Mouse (Mus musculus): ENCODE results near the gene Apba1. TPM values are rescaled to one million over a fixed set of nuclear protein-coding genes. Genes with fewer than 3 reads are reported as not detected.

The Apba1 gene
- polyA plus RNA-seq, 1 experiment from 2014 or later = 6.5 TPM

- Histone ChIP-seq H3K9me3 (no peaks in the 10 kb centered on the region), H3K9ac (no peak overlapping the region), H3K27me3 (replicated peaks) (no peaks in the 10 kb centered on the region), H3K27ac (no peak overlapping the region), H3K4me1 (peaks cover 8% of the 10 kb centered on the region), H3K36me3 (no peaks in the 10 kb centered on the region), H3K4me2 (replicated peaks) (no peak overlapping the region), H3K4me3 (no peak overlapping the region)
- no peak for ATAC-seq (ENCODE audit: low FRiP score, low read depth)
Measured at GRCm38 (mm10) chr19:23779130-23779529, 20.4 kb downstream of the Apba1 start.

- Histone ChIP-seq H3K36me3 (no peaks in the 10 kb centered on the region), H3K9me3 (no peaks in the 10 kb centered on the region), H3K4me3 (no peak overlapping the region), H3K27ac (no peak overlapping the region), H3K4me2 (replicated peaks) (no peak overlapping the region), H3K4me1 (peaks cover 8% of the 10 kb centered on the region), H3K9ac (no peak overlapping the region), H3K27me3 (replicated peaks) (no peaks in the 10 kb centered on the region)
- no peak; the same call in 1 of the 2 replicates for ATAC-seq (ENCODE audit: low FRiP score, low read depth)
- 83% methylated on average over 4 of the region's 4 CpGs for WGBS
Measured at GRCm38 (mm10) chr19:23780105-23780504, 21.4 kb downstream of the Apba1 start.

GRCm38 (mm10) chr19:23781968-23782367 is 23.3 kb downstream of the Apba1 start:
- Histone ChIP-seq H3K4me1 (peaks cover 8% of the 10 kb centered on the region), H3K27me3 (replicated peaks) (no peaks in the 10 kb centered on the region), H3K4me2 (replicated peaks) (peak overlapping the region; percentile 36; the same call in 1 of the 2 replicates), H3K4me3 (no peak overlapping the region), H3K36me3 (no peaks in the 10 kb centered on the region), H3K27ac (no peak overlapping the region), H3K9ac (no peak overlapping the region), H3K9me3 (no peaks in the 10 kb centered on the region)
- 8% methylated on average over 9 of the region's 9 CpGs for WGBS
- peak; percentile 60 for ATAC-seq (ENCODE audit: low FRiP score, low read depth)

GRCm38 (mm10) chr19:23788420-23789132 is 29.9 kb downstream of the Apba1 start:
- Histone ChIP-seq H3K27ac (no peak overlapping the region), H3K4me1 (peaks cover 9% of the 10 kb centered on the region), H3K27me3 (replicated peaks) (no peaks in the 10 kb centered on the region), H3K4me2 (replicated peaks) (0 out of 2 replicates have a peak overlapping the region, but pooled peaks have one; percentile 7), H3K4me3 (no peak overlapping the region), H3K9me3 (no peaks in the 10 kb centered on the region), H3K9ac (no peak overlapping the region), H3K36me3 (no peaks in the 10 kb centered on the region)
- peak; percentile 70; the same call in 1 of the 2 replicates for ATAC-seq (ENCODE audit: low FRiP score, low read depth)
- WGBS = 39% methylated on average over 9 of the region's 9 CpGs

- ATAC-seq (ENCODE audit: low FRiP score, low read depth) = no peak
- H3K4me2 ChIP-seq (replicated peaks) = no peak overlapping the region
- no peaks in the 10 kb centered on the region for H3K36me3 ChIP-seq
- no peak overlapping the region for H3K9ac ChIP-seq
- peaks cover 9% of the 10 kb centered on the region for H3K4me1 ChIP-seq
- no peak overlapping the region for H3K4me3 ChIP-seq
- H3K27ac ChIP-seq = no peak overlapping the region
- 85% methylated on average over 6 of the region's 6 CpGs for WGBS
- no peaks in the 10 kb centered on the region for H3K9me3 ChIP-seq
- H3K27me3 ChIP-seq (replicated peaks) = no peaks in the 10 kb centered on the region
Measured at GRCm38 (mm10) chr19:23791704-23792103, 33.0 kb downstream of the Apba1 start.

GRCm38 (mm10) chr19:23792559-23792958 is 33.9 kb downstream of the Apba1 start:
- no peak overlapping the region for H3K4me3 ChIP-seq
- WGBS = 90% methylated on average over 6 of the region's 6 CpGs
- H3K27ac ChIP-seq = no peak overlapping the region
- ATAC-seq (ENCODE audit: low FRiP score, low read depth) = no peak
- no peaks in the 10 kb centered on the region for H3K36me3 ChIP-seq
- no peaks in the 10 kb centered on the region for H3K27me3 ChIP-seq (replicated peaks)
- H3K4me2 ChIP-seq (replicated peaks) = no peak overlapping the region
- no peaks in the 10 kb centered on the region for H3K9me3 ChIP-seq
- H3K9ac ChIP-seq = no peak overlapping the region
- peaks cover 9% of the 10 kb centered on the region for H3K4me1 ChIP-seq

GRCm38 (mm10) chr19:23794491-23794890 is 35.8 kb downstream of the Apba1 start:
- H3K27me3 ChIP-seq (replicated peaks) = no peaks in the 10 kb centered on the region
- no peaks in the 10 kb centered on the region for H3K36me3 ChIP-seq
- 79% methylated on average over 3 of the region's 3 CpGs for WGBS
- H3K4me2 ChIP-seq (replicated peaks) = no peak overlapping the region
- H3K27ac ChIP-seq = no peak overlapping the region
- ATAC-seq (ENCODE audit: low FRiP score, low read depth) = no peak
- no peaks in the 10 kb centered on the region for H3K9me3 ChIP-seq
- no peak overlapping the region for H3K9ac ChIP-seq
- H3K4me3 ChIP-seq = no peak overlapping the region
- H3K4me1 ChIP-seq = no peaks in the 10 kb centered on the region; the same call in 1 of the 2 replicates

GRCm38 (mm10) chr19:23795156-23795555 is 36.5 kb downstream of the Apba1 start:
- no peak overlapping the region for H3K4me2 ChIP-seq (replicated peaks)
- H3K27ac ChIP-seq = no peak overlapping the region
- no peak overlapping the region for H3K4me3 ChIP-seq
- ATAC-seq (ENCODE audit: low FRiP score, low read depth) = no peak
- WGBS = 62% methylated on average over 4 of the region's 4 CpGs
- H3K36me3 ChIP-seq = no peaks in the 10 kb centered on the region
- no peaks in the 10 kb centered on the region for H3K9me3 ChIP-seq
- H3K27me3 ChIP-seq (replicated peaks) = no peaks in the 10 kb centered on the region
- no peaks in the 10 kb centered on the region for H3K4me1 ChIP-seq
- no peak overlapping the region for H3K9ac ChIP-seq

- H3K27me3 ChIP-seq (replicated peaks) = no peaks in the 10 kb centered on the region
- H3K4me2 ChIP-seq (replicated peaks) = no peak overlapping the region
- WGBS = 68% methylated on average over 1 of the region's 1 CpGs
- no peak overlapping the region for H3K27ac ChIP-seq
- no peak for ATAC-seq (ENCODE audit: low FRiP score, low read depth)
- no peak overlapping the region for H3K4me3 ChIP-seq
- peaks cover 6% of the 10 kb centered on the region; the same call in 1 of the 2 replicates for H3K4me1 ChIP-seq
- H3K36me3 ChIP-seq = no peaks in the 10 kb centered on the region
- H3K9me3 ChIP-seq = no peaks in the 10 kb centered on the region
- no peak overlapping the region for H3K9ac ChIP-seq
Measured at GRCm38 (mm10) chr19:23801174-23801573, 42.5 kb downstream of the Apba1 start.

- WGBS = 74% methylated on average over 4 of the region's 4 CpGs
- Histone ChIP-seq H3K9ac (no peak overlapping the region), H3K4me1 (peaks cover 6% of the 10 kb centered on the region; the same call in 1 of the 2 replicates), H3K27ac (no peak overlapping the region), H3K4me2 (replicated peaks) (no peak overlapping the region), H3K27me3 (replicated peaks) (no peaks in the 10 kb centered on the region), H3K9me3 (no peaks in the 10 kb centered on the region), H3K36me3 (no peaks in the 10 kb centered on the region), H3K4me3 (no peak overlapping the region)
- no peak for ATAC-seq (ENCODE audit: low FRiP score, low read depth)
Measured at GRCm38 (mm10) chr19:23803221-23803870, 44.7 kb downstream of the Apba1 start.

GRCm38 (mm10) chr19:23806796-23807195 is 48.1 kb downstream of the Apba1 start:
- Histone ChIP-seq H3K9ac (no peak overlapping the region), H3K27me3 (replicated peaks) (no peaks in the 10 kb centered on the region), H3K4me2 (replicated peaks) (no peak overlapping the region), H3K9me3 (no peaks in the 10 kb centered on the region), H3K4me1 (peaks cover 6% of the 10 kb centered on the region; the same call in 1 of the 2 replicates), H3K36me3 (no peaks in the 10 kb centered on the region), H3K4me3 (no peak overlapping the region), H3K27ac (no peak overlapping the region)
- WGBS = 68% methylated on average over 6 of the region's 6 CpGs
- ATAC-seq (ENCODE audit: low FRiP score, low read depth) = no peak

GRCm38 (mm10) chr19:23807371-23807770 is 48.7 kb downstream of the Apba1 start:
- Histone ChIP-seq H3K4me1 (peaks cover 6% of the 10 kb centered on the region; the same call in 1 of the 2 replicates), H3K36me3 (no peaks in the 10 kb centered on the region), H3K9ac (no peak overlapping the region), H3K27ac (no peak overlapping the region), H3K27me3 (replicated peaks) (no peaks in the 10 kb centered on the region), H3K4me2 (replicated peaks) (no peak overlapping the region), H3K4me3 (no peak overlapping the region), H3K9me3 (no peaks in the 10 kb centered on the region)
- ATAC-seq (ENCODE audit: low FRiP score, low read depth) = no peak
- 85% methylated on average over 8 of the region's 8 CpGs for WGBS
